Mouse (Mus musculus) embryonic fibroblast, embryonic 13.5 days (primary cell): ENCODE results near the gene Fcrl5. TPM values are rescaled to one million over a fixed set of nuclear protein-coding genes. Genes with fewer than 3 reads are reported as not detected.
A peak's percentile ranks its signal among the peaks of the same experiment; 100 is the strongest.
"Not testable (repeated sequence)": the region's sequence is repeated elsewhere in the genome, so short reads cannot be mapped to it uniquely, and the experiment has no call there.

Experiments
- H3K27ac ChIP-seq: 2 replicates; pipeline ENCODE4 v1.5.1; 2012; ENCODE audit warnings: low read length, control low read depth, inconsistent platforms; ENCODE audit not compliant: insufficient read depth
- H3K4me1 ChIP-seq: 2 replicates; pipeline ENCODE4 v1.6.1; 2011; ENCODE audit warnings: low read length; ENCODE audit not compliant: control insufficient read depth, insufficient read depth
- H3K4me3 ChIP-seq: 2 replicates; pipeline ENCODE4 v1.5.1; 2011; ENCODE audit warnings: mild to moderate bottlenecking, control low read depth, low read length; ENCODE audit not compliant: insufficient read depth
- CTCF ChIP-seq: IDR thresholded peaks from 2 replicates; pipeline ENCODE4 v1.5.1; 2011; ENCODE audit warnings: mild to moderate bottlenecking, control low read depth, low read length, moderate library complexity, borderline replicate concordance; ENCODE audit not compliant: insufficient read depth
- POLR2A ChIP-seq: IDR thresholded peaks from 2 replicates; pipeline ENCODE4 v1.6.1; 2011; ENCODE audit warnings: low read depth, mild to moderate bottlenecking, control low read depth, low read length, moderate library complexity
- polyA plus RNA-seq: library from polyadenylated mRNA; stranded (reverse); fragments of >200 nt; gene quantifications from 2 replicates; pipeline ENCODE4 v1.2.4, GENCODE M21; 2011; ENCODE audit warnings: low read depth; ENCODE audit not compliant: missing spikeins, insufficient read length

The Fcrl5 gene
- polyA plus RNA-seq, 1 experiment, result not detected

GRCm38 (mm10) chr3:87422386-87422910 is 13.1 kb upstream of the Fcrl5 start:
- no peak overlapping the region for H3K4me3 ChIP-seq
- H3K27ac ChIP-seq, result no peak overlapping the region
- TF ChIP-seq CTCF (no peak), POLR2A (no peak)
- H3K4me1 ChIP-seq, result no peaks in the 10 kb centered on the region

- Histone ChIP-seq H3K27ac (no peak overlapping the region), H3K4me1 (no peaks in the 10 kb centered on the region), H3K4me3 (no peak overlapping the region)
- TF ChIP-seq POLR2A, result no peak
- no peak for TF ChIP-seq CTCF
These were observed 5.0 kb downstream of the Fcrl5 start for GRCm38 (mm10) chr3:87440586-87440985.

- Histone ChIP-seq H3K27ac (no peak overlapping the region), H3K4me1 (no peaks in the 10 kb centered on the region), H3K4me3 (no peak overlapping the region)
- TF ChIP-seq CTCF, result no peak
- TF ChIP-seq POLR2A, result no peak
These were observed 8.4 kb downstream of the Fcrl5 start for GRCm38 (mm10) chr3:87443968-87444367.

DNA sequence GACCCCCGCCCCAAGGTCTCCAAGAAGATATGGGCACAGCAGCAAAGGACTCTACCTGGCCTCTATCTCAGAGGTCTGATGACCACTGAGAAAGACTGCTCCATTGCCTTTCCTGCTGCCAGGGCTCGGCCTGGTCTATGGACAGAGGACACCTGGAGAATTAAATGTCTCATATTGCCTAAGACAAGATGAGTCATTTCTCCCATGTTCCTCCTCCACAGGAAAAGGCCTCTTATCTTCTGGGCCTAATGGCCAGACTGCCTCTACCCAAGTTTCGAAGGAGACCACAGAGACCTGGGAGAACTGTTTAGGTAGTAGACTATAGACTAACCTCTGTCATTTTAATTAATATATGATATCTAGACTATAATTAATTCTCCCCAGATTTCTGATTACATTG is 29.9 kb downstream of the Fcrl5 start:
- Histone ChIP-seq H3K4me3 (no peak overlapping the region), H3K27ac (no peak overlapping the region), H3K4me1 (no peaks in the 10 kb centered on the region)
- TF ChIP-seq CTCF (no peak), POLR2A (no peak)

- no peak overlapping the region for H3K4me3 ChIP-seq
- no peaks in the 10 kb centered on the region for H3K4me1 ChIP-seq
- no peak overlapping the region for H3K27ac ChIP-seq
- TF ChIP-seq POLR2A, result no peak
- no peak for TF ChIP-seq CTCF
These were observed 31.4 kb downstream of the Fcrl5 start for GRCm38 (mm10) chr3:87467011-87467410.

- TF ChIP-seq POLR2A, result no peak
- TF ChIP-seq CTCF, result no peak
- no peak overlapping the region for H3K4me3 ChIP-seq
- H3K27ac ChIP-seq, result no peak overlapping the region
- no peaks in the 10 kb centered on the region for H3K4me1 ChIP-seq
These were observed 31.8 kb downstream of the Fcrl5 start for GRCm38 (mm10) chr3:87467416-87467815.

- H3K4me3 ChIP-seq, H3K27ac ChIP-seq, H3K4me1 ChIP-seq: not testable (repeated sequence)
These were observed 42.4 kb downstream of the Fcrl5 start for GRCm38 (mm10) chr3:87477948-87478347.

DNA sequence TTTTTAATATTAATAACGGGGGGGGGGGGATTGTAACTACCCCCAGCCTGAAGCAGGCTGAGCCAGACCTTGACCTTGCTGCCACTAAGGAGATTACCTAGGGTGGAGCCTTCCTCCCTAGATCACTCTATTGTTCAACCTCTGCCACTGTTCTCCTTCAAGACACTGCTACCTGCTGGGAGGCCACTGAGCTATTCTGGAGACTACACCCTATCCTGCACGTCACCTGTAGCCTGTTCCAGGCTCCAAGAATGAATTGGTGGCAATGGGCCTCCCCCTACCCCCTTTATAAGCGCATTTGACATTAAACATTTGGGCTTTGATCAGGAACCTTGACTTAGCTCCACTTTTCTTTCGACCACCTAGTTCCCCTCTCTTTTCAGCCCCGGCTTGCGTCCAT is 43.0 kb downstream of the Fcrl5 start:
- H3K4me1 ChIP-seq, H3K27ac ChIP-seq, H3K4me3 ChIP-seq: not testable (repeated sequence)

DNA sequence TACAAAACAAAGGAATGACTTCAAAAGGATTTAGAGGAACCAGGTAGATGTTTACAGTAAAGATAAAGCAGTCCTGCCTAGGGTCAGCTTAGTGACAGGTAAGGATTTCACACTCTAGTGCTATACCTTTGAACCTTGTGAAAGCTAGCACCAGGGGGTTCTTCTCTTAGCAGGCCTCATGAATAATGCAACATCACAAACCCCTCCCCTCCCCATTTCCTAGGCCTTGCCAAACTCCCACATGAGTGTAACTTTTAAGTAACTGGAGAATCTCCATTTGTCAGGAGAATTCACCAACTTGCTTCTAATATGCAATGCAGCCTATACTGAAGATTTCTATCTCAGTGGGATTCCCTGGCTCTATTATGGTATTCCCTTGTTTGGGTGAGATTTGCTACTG is 43.7 kb downstream of the Fcrl5 start:
- H3K4me1 ChIP-seq, H3K27ac ChIP-seq, H3K4me3 ChIP-seq: not testable (repeated sequence)

DNA sequence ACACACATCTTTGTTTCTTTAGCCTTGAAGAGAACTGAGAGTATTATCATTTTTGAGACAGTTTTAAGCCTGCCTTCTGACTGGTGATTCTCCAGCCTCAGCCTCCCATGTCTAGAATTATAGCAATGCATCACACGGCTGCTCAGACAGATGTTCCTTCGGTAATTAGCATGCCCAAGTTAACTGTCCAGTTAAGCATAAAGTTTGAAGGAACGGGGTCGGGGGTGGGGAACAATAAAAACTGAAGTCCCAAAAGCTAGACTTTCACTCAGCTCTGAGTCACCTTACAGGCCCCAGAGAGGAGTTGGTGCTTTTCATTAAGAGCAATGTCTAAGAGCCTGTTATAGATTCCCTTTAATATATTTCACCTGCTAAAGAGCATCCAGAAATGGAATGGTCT is 51.8 kb downstream of the Fcrl5 start:
- no peak overlapping the region for H3K4me3 ChIP-seq
- peaks cover 5% of the 10 kb centered on the region for H3K4me1 ChIP-seq
- TF ChIP-seq POLR2A, result no peak
- TF ChIP-seq CTCF, result no peak
- H3K27ac ChIP-seq, result peak overlapping the region; percentile 40; the same call in 1 of the 2 replicates

DNA sequence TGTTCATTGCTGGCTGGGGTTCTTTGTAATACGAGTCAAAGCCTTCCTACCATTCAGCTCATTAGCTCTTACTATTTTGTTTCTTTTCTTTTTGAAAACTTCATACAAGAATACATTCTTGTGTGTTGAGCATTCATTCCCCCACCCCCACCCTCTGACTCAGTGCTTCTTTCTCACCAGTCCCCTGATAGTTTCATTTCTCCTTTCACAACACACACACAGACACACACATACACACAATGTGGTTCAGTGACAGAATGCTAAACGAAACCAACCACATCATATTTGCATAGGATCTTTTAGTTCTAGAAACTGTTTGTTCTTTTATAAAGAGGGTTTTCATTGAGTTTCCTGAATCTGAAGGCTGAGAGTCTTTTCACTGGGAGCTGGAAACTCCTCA is 52.3 kb downstream of the Fcrl5 start:
- TF ChIP-seq CTCF (no peak), POLR2A (no peak)
- H3K4me3 ChIP-seq, result no peak overlapping the region
- peaks cover 5% of the 10 kb centered on the region for H3K4me1 ChIP-seq
- peak overlapping the region; percentile 40; the same call in 1 of the 2 replicates for H3K27ac ChIP-seq
